Mouse (Mus musculus) liver, embryonic 16.5 days (tissue): ENCODE results near the gene Col7a1. TPM values are rescaled to one million over a fixed set of nuclear protein-coding genes. Genes with fewer than 3 reads are reported as not detected.
A peak's percentile ranks its signal among the peaks of the same experiment; 100 is the strongest.

Experiments
- ATAC-seq: fragments of 200-750 bp; cut with Nextera tagmentation; 2 replicates; pipeline ENCODE4 v1.8.0; 2017; ENCODE audit warnings: low read depth, mild to moderate bottlenecking, moderate number of reproducible peaks, moderate library complexity
- H3K27ac ChIP-seq: fragments of 300-500 bp; sonication (generic); 2 replicates; pipeline ENCODE4 v1.5.1; 2014; ENCODE audit warnings: mild to moderate bottlenecking, low read length
- H3K27me3 ChIP-seq: fragments of 300-500 bp; sonication (generic); 2 replicates; pipeline ENCODE4 v1.6.1; 2014; ENCODE audit warnings: low read depth, low read length, mixed read lengths; ENCODE audit not compliant: control insufficient read depth, insufficient read depth
- H3K36me3 ChIP-seq: fragments of 300-500 bp; sonication (generic); 2 replicates; pipeline ENCODE4 v1.6.1; 2014; ENCODE audit warnings: mild to moderate bottlenecking; ENCODE audit not compliant: control insufficient read depth, insufficient read depth
- H3K4me1 ChIP-seq: fragments of 300-500 bp; sonication (generic); 2 replicates; pipeline ENCODE4 v1.6.1; 2014; ENCODE audit warnings: low read depth, low read length, mixed read lengths; ENCODE audit not compliant: control insufficient read depth
- H3K4me2 ChIP-seq: fragments of 300-500 bp; sonication (generic); 2 replicates; pipeline ENCODE4 v1.6.1; 2014; ENCODE audit warnings: low read depth, low read length, mixed read lengths
- H3K4me3 ChIP-seq: fragments of 300-500 bp; sonication (generic); 2 replicates; pipeline ENCODE4 v1.5.1; 2014; ENCODE audit warnings: low read depth, mild to moderate bottlenecking, low read length
- H3K9ac ChIP-seq: fragments of 300-500 bp; sonication (generic); 2 replicates; pipeline ENCODE4 v1.6.1; 2014; ENCODE audit warnings: low read depth, low read length
- H3K9me3 ChIP-seq: fragments of 300-500 bp; sonication (generic); replicated peaks from 2 replicates; pipeline ENCODE4 v1.6.1; 2016; ENCODE audit warnings: low read length; ENCODE audit not compliant: control insufficient read depth
- WGBS: fragments of 180-500 bp; shearing (Covaris S2); extraction: QIAGEN DNeasy Blood & Tissue Kit; methylation state at CpG from one replicate; pipeline ENCODE4 v1.1.7; 2014; ENCODE audit not compliant: insufficient replicate concordance; 5-methylcytosine and 5-hydroxymethylcytosine counted together
- polyA plus RNA-seq: library from polyadenylated mRNA; unstranded; fragments of >200 nt; fragmentation: Nextera tagmentation; extraction: Ambion mirVana; gene quantifications from 2 replicates; pipeline ENCODE4 v1.2.1, GENCODE M21; 2015

Col7a1 gene
- 0.19 and 0.46 TPM in 2 replicates for polyA plus RNA-seq

GRCm38 (mm10) chr9:108953081-108953636 is at the start of gene Col7a1:
Col7a1 (plus strand) TSS chr9:108953586.
- Histone ChIP-seq H3K4me2 (no peak within 1 kb of the TSS), H3K36me3 (peaks cover 18% of the 10 kb centered on the region), H3K4me3 (no peak within 1 kb of the TSS), H3K9ac (no peak within 1 kb of the TSS), H3K27me3 (peaks cover 20% of the 10 kb centered on the region), H3K4me1 (no peaks in the 10 kb centered on the region), H3K9me3 (no peaks in the 10 kb centered on the region), H3K27ac (no peak within 1 kb of the TSS)
- ATAC-seq: no peak
- WGBS: 11% methylated on average over 15 of the region's 15 CpGs

GRCm38 (mm10) chr9:108912308-108912707 is 41.1 kb upstream of the Col7a1 start:
- H3K9me3 ChIP-seq: no peaks in the 10 kb centered on the region
- WGBS: 62% methylated on average over 6 of the region's 6 CpGs
- no peaks in the 10 kb centered on the region; the same call in 1 of the 2 replicates for H3K4me1 ChIP-seq
- H3K36me3 ChIP-seq: no peaks in the 10 kb centered on the region
- ATAC-seq: no peak
- no peak overlapping the region for H3K27ac ChIP-seq
- H3K27me3 ChIP-seq: no peaks in the 10 kb centered on the region
- H3K4me2 ChIP-seq: no peak overlapping the region
- no peak overlapping the region for H3K9ac ChIP-seq
- H3K4me3 ChIP-seq: no peak overlapping the region

GRCm38 (mm10) chr9:108913161-108913560 is 40.2 kb upstream of the Col7a1 start:
- Histone ChIP-seq H3K27me3 (no peaks in the 10 kb centered on the region), H3K9me3 (no peaks in the 10 kb centered on the region)
- 71% methylated on average over 7 of the region's 7 CpGs for WGBS

DNA sequence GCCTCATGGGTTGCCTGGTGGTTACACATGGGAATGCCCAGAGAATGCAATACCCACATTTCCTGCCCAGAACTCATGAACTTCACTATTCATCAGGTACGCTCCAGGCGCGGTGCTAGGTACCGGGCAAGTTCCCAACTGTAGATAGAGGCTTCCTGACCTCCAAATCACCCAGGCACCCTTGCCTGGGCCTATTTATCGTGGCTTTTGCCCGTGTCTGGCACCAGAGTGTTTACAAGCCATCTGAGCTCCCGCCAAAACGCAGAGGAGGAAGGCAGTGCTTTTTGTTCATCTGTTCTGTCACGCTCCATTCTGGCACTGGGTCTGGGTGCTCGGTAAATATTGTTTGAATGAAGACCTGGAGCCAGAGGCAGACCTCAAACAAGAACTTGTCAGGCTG is 39.8 kb upstream of the Col7a1 start:
- no peak overlapping the region for H3K9ac ChIP-seq
- no peaks in the 10 kb centered on the region for H3K9me3 ChIP-seq

More at GRCm38 (mm10) chr9:108913161-108913560, 40.2 kb upstream of the Col7a1 start:
- ATAC-seq: no peak
- Histone ChIP-seq H3K27ac (no peak overlapping the region), H3K4me1 (no peaks in the 10 kb centered on the region; the same call in 1 of the 2 replicates), H3K4me2 (no peak overlapping the region), H3K36me3 (no peaks in the 10 kb centered on the region), H3K4me3 (no peak overlapping the region), H3K9ac (no peak overlapping the region)

DNA sequence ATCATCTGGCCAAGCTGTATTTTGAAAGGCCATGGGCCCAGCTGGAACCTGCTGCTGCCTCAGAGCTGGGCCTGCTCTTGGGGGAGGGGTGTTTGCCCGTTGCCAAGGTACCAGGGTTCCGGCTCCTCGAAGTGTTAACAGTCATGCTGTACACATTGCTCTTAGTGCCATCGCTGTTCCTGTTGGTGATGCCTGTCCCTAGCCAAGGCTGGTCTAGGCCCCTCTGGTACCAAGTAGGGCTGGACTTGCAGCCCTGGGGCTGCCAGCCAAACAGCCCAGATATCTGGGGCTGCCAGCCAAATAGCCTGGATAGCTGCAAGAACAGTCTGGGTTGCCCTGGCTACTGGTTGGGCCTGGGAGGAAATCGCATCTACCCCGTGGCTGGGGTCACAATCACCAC is 38.9 kb upstream of the Col7a1 start, which contains the start of gene Tmem89:
Gene Tmem89, plus strand, starts transcription at position 129 of the 400 bp plus-strand sequence.
- H3K4me2 ChIP-seq: no peak within 1 kb of the TSS
- H3K4me1 ChIP-seq: no peaks in the 10 kb centered on the region; the same call in 1 of the 2 replicates
- no peak within 1 kb of the TSS for H3K27ac ChIP-seq
- no peak for ATAC-seq
- no peaks in the 10 kb centered on the region for H3K9me3 ChIP-seq
- no peak within 1 kb of the TSS for H3K9ac ChIP-seq
- H3K4me3 ChIP-seq: no peak within 1 kb of the TSS
- WGBS: 60% methylated on average over 6 of the region's 6 CpGs
- H3K27me3 ChIP-seq: no peaks in the 10 kb centered on the region
- H3K36me3 ChIP-seq: no peaks in the 10 kb centered on the region

More for the DNA sequence above, 39.8 kb upstream of the Col7a1 start:
- no peak for ATAC-seq
- Histone ChIP-seq H3K27ac (no peak overlapping the region), H3K4me3 (no peak overlapping the region), H3K4me1 (no peaks in the 10 kb centered on the region; the same call in 1 of the 2 replicates), H3K4me2 (no peak overlapping the region), H3K27me3 (no peaks in the 10 kb centered on the region), H3K36me3 (no peaks in the 10 kb centered on the region)
- WGBS: 64% methylated on average over 10 of the region's 10 CpGs

- no peak overlapping the region for H3K4me2 ChIP-seq
- 46% methylated on average over 8 of the region's 8 CpGs for WGBS
- no peaks in the 10 kb centered on the region for H3K36me3 ChIP-seq
- ATAC-seq: 0 out of 2 replicates have a peak, but pooled peaks have one; percentile 30
- no peak overlapping the region for H3K27ac ChIP-seq
- H3K4me1 ChIP-seq: no peaks in the 10 kb centered on the region; the same call in 1 of the 2 replicates
- H3K27me3 ChIP-seq: 0 out of 2 replicates have a peak, but pooled peaks cover 2% of the 10 kb centered on the region
- no peak overlapping the region for H3K4me3 ChIP-seq
- H3K9me3 ChIP-seq: no peaks in the 10 kb centered on the region
- no peak overlapping the region for H3K9ac ChIP-seq
These were observed 27.5 kb upstream of the Col7a1 start for GRCm38 (mm10) chr9:108925897-108926296.

GRCm38 (mm10) chr9:108928424-108928823 is 25.0 kb upstream of the Col7a1 start:
- ATAC-seq: no peak
- no peaks in the 10 kb centered on the region; the same call in 1 of the 2 replicates for H3K4me1 ChIP-seq
- H3K9ac ChIP-seq: no peak overlapping the region
- H3K27ac ChIP-seq: no peak overlapping the region
- H3K9me3 ChIP-seq: no peaks in the 10 kb centered on the region
- no peaks in the 10 kb centered on the region for H3K36me3 ChIP-seq
- WGBS: 75% methylated on average over 3 of the region's 3 CpGs
- 0 out of 2 replicates have a peak, but pooled peaks cover 2% of the 10 kb centered on the region for H3K27me3 ChIP-seq
- no peak overlapping the region for H3K4me2 ChIP-seq
- H3K4me3 ChIP-seq: no peak overlapping the region

DNA sequence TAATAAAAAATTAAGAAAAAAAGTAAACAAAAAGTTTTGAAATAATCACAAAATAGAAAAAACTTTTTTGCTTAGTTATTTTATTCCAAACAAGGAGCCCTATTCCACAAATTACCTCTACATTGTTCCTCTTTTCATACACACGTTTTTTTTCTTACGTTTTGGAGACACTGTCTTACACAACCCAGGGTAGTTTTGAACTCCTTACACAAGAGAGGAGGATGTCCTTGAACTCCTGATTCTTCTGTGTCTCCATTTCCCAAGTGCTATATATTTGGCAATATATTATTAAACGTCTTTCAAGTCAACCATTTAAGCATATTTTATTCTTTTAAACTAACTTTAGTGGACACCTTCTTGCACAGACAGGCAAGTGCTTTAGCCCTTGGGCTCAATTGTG is 17.4 kb upstream of the Col7a1 start:
- Histone ChIP-seq H3K9me3 (no peaks in the 10 kb centered on the region), H3K36me3 (peaks cover 14% of the 10 kb centered on the region), H3K27me3 (no peaks in the 10 kb centered on the region), H3K4me1 (peaks cover 7% of the 10 kb centered on the region), H3K4me2 (peak overlapping the region; percentile 43), H3K9ac (peak overlapping the region; percentile 41; the same call in 1 of the 2 replicates), H3K27ac (no peak overlapping the region), H3K4me3 (peak overlapping the region; percentile 94)
- 8% methylated on average over 3 of the region's 3 CpGs for WGBS
- ATAC-seq: no peak
